Mouse (Mus musculus) forebrain, embryonic 11.5 days (tissue): ENCODE data around the gene Prdm16. TPM values are rescaled to one million over a fixed set of nuclear protein-coding genes. Genes with fewer than 3 reads are reported as not detected.
A peak's percentile ranks its signal among the peaks of the same experiment; 100 is the strongest.

Experiments used
- ATAC-seq: fragments of 200-750 bp; cut with Nextera tagmentation; replicated peaks from 2 replicates; pipeline ENCODE4 v1.8.0; 2017; ENCODE audit warnings: moderate TSS enrichment; ENCODE audit not compliant: low FRiP score
- DNase-seq: peaks from one replicate; pipeline ENCODE4 v3.0.0-alpha.2; 2017; ENCODE audit warnings: low spot score
- H3K27ac ChIP-seq: fragments of 300-500 bp; sonication (generic); 2 replicates; pipeline ENCODE4 v1.5.1; 2014; ENCODE audit warnings: low read depth, low read length
- H3K27me3 ChIP-seq: fragments of 300-500 bp; sonication (generic); 2 replicates; pipeline ENCODE4 v1.6.1; 2014; ENCODE audit warnings: mild to moderate bottlenecking, low read length, mixed read lengths; ENCODE audit not compliant: control insufficient read depth, insufficient read depth
- H3K36me3 ChIP-seq: fragments of 300-500 bp; sonication (generic); 2 replicates; pipeline ENCODE4 v1.6.1; 2014; ENCODE audit warnings: mild to moderate bottlenecking, low read length, moderate library complexity, mixed read lengths; ENCODE audit not compliant: control insufficient read depth, insufficient read depth
- H3K4me1 ChIP-seq: fragments of 300-500 bp; sonication (generic); replicated peaks from 2 replicates; pipeline ENCODE4 v1.6.1; 2014; ENCODE audit warnings: low read length, mixed read lengths; ENCODE audit not compliant: control insufficient read depth, insufficient read depth
- H3K4me2 ChIP-seq: fragments of 300-500 bp; sonication (generic); 2 replicates; pipeline ENCODE4 v1.6.1; 2014; ENCODE audit warnings: low read depth, mild to moderate bottlenecking, low read length, moderate library complexity, mixed read lengths; ENCODE audit not compliant: severe bottlenecking
- H3K4me3 ChIP-seq: fragments of 300-500 bp; sonication (generic); 2 replicates; pipeline ENCODE4 v1.5.1; 2014; ENCODE audit warnings: low read depth, low read length
- H3K9ac ChIP-seq: fragments of 300-500 bp; sonication (generic); 2 replicates; pipeline ENCODE4 v1.6.1; 2014; ENCODE audit warnings: low read length
- H3K9me3 ChIP-seq: fragments of 300-500 bp; sonication (generic); 2 replicates; pipeline ENCODE4 v1.6.1; 2016; ENCODE audit warnings: low read length, mixed read lengths; ENCODE audit not compliant: control insufficient read depth
- WGBS: fragments of 180-500 bp; shearing (Covaris S2); extraction: QIAGEN DNeasy Blood & Tissue Kit; methylation state at CpG from one replicate; pipeline ENCODE4 v1.1.7; 2014; 5-methylcytosine and 5-hydroxymethylcytosine counted together
- polyA plus RNA-seq: library from polyadenylated mRNA; unstranded; fragments of >200 nt; fragmentation: Nextera tagmentation; extraction: Ambion mirVana; gene quantifications from 2 replicates; pipeline ENCODE4 v1.2.1, GENCODE M21; 2014

Prdm16 gene
- 44.7 and 49.3 TPM in 2 replicates for polyA plus RNA-seq

GRCm38 (mm10) chr4:154636721-154637311 lies at the start of gene Prdm16:
Gene Prdm16 (minus strand): TSS chr4:154636873.
- Histone ChIP-seq H3K4me3 (peak within 1 kb of the TSS; percentile 78), H3K27ac (peak within 1 kb of the TSS; percentile 94), H3K27me3 (peaks cover 41% of the 10 kb centered on the region), H3K4me1 (peaks cover 31% of the 10 kb centered on the region), H3K9ac (peak within 1 kb of the TSS; percentile 96), H3K4me2 (peak within 1 kb of the TSS; percentile 93), H3K9me3 (no peaks in the 10 kb centered on the region), H3K36me3 (no peaks in the 10 kb centered on the region)
- under 1% methylated on average over 47 of the region's 47 CpGs for WGBS
- ATAC-seq (peak; percentile 57), DNase-seq (peak; percentile 90)

GRCm38 (mm10) chr4:154683068-154683752 lies 46.5 kb upstream of the Prdm16 start:
- Histone ChIP-seq H3K4me1 (no peaks in the 10 kb centered on the region), H3K36me3 (no peaks in the 10 kb centered on the region), H3K9me3 (no peaks in the 10 kb centered on the region), H3K9ac (no peak overlapping the region), H3K4me2 (no peak overlapping the region), H3K27me3 (no peaks in the 10 kb centered on the region), H3K4me3 (no peak overlapping the region), H3K27ac (no peak overlapping the region)
- DNase-seq (no peak), ATAC-seq (no peak)
- WGBS: 86% methylated on average over 5 of the region's 5 CpGs

GRCm38 (mm10) chr4:154682311-154682710 lies 45.6 kb upstream of the Prdm16 start:
- Histone ChIP-seq H3K4me3 (no peak overlapping the region), H3K4me2 (no peak overlapping the region), H3K9ac (no peak overlapping the region), H3K36me3 (no peaks in the 10 kb centered on the region), H3K4me1 (no peaks in the 10 kb centered on the region), H3K27ac (no peak overlapping the region), H3K27me3 (no peaks in the 10 kb centered on the region), H3K9me3 (no peaks in the 10 kb centered on the region)
- ATAC-seq (no peak), DNase-seq (no peak)
- whole genome bisulfite sequencing: 54% methylated on average over 14 of the region's 14 CpGs

GRCm38 (mm10) chr4:154675441-154676000 lies 38.8 kb upstream of the Prdm16 start:
- no peaks in the 10 kb centered on the region for H3K36me3 ChIP-seq
- no peaks in the 10 kb centered on the region for H3K27me3 ChIP-seq
- H3K27ac ChIP-seq: no peak overlapping the region
- no peak overlapping the region for H3K9ac ChIP-seq
- H3K4me3 ChIP-seq: no peak overlapping the region
- 71% methylated on average over 10 of the region's 10 CpGs for WGBS
- no peaks in the 10 kb centered on the region for H3K9me3 ChIP-seq
- DNase-seq (peak; percentile 50), ATAC-seq (no peak)
- no peak overlapping the region for H3K4me2 ChIP-seq
- H3K4me1 ChIP-seq: no peaks in the 10 kb centered on the region

- Histone ChIP-seq H3K9me3 (no peaks in the 10 kb centered on the region), H3K27ac (no peak overlapping the region), H3K4me3 (no peak overlapping the region), H3K4me1 (no peaks in the 10 kb centered on the region), H3K9ac (no peak overlapping the region), H3K27me3 (no peaks in the 10 kb centered on the region), H3K4me2 (peak overlapping the region; percentile 18; the same call in 1 of the 2 replicates), H3K36me3 (no peaks in the 10 kb centered on the region)
- 46% methylated on average over 15 of the region's 15 CpGs for WGBS
- no peak for DNase-seq
- no peak for ATAC-seq
These were observed 38.3 kb upstream of the Prdm16 start for GRCm38 (mm10) chr4:154674966-154675365.

GRCm38 (mm10) chr4:154674541-154674940 lies 37.9 kb upstream of the Prdm16 start:
- no peaks in the 10 kb centered on the region for H3K4me1 ChIP-seq
- H3K27ac ChIP-seq: no peak overlapping the region
- no peaks in the 10 kb centered on the region for H3K9me3 ChIP-seq
- no peaks in the 10 kb centered on the region for H3K27me3 ChIP-seq
- peak; percentile 56 for ATAC-seq
- no peak overlapping the region for H3K9ac ChIP-seq
- no peaks in the 10 kb centered on the region for H3K36me3 ChIP-seq
- no peak overlapping the region for H3K4me3 ChIP-seq
- 2% methylated on average over 12 of the region's 12 CpGs for WGBS
- DNase-seq: peak; percentile 89
- H3K4me2 ChIP-seq: peak overlapping the region; percentile 18; the same call in 1 of the 2 replicates

- H3K27ac ChIP-seq: no peak overlapping the region
- WGBS: 74% methylated on average over 4 of the region's 4 CpGs
- H3K4me3 ChIP-seq: no peak overlapping the region
- ATAC-seq: no peak
- H3K36me3 ChIP-seq: no peaks in the 10 kb centered on the region
- H3K4me1 ChIP-seq: no peaks in the 10 kb centered on the region
- peak; percentile 42 for DNase-seq
- no peaks in the 10 kb centered on the region for H3K9me3 ChIP-seq
- H3K9ac ChIP-seq: no peak overlapping the region
- no peak overlapping the region for H3K4me2 ChIP-seq
- H3K27me3 ChIP-seq: no peaks in the 10 kb centered on the region
These were observed 37.3 kb upstream of the Prdm16 start for GRCm38 (mm10) chr4:154673986-154674385.

- H3K4me2 ChIP-seq: no peak overlapping the region
- DNase-seq: peak; percentile 24
- WGBS: 58% methylated on average over 1 of the region's 1 CpGs
- ATAC-seq: no peak
- H3K27me3 ChIP-seq: no peaks in the 10 kb centered on the region
- H3K9me3 ChIP-seq: no peaks in the 10 kb centered on the region
- H3K4me1 ChIP-seq: no peaks in the 10 kb centered on the region
- H3K9ac ChIP-seq: no peak overlapping the region
- H3K27ac ChIP-seq: no peak overlapping the region
- H3K4me3 ChIP-seq: no peak overlapping the region
- no peaks in the 10 kb centered on the region for H3K36me3 ChIP-seq
These were observed 35.4 kb upstream of the Prdm16 start for GRCm38 (mm10) chr4:154672027-154672426.
